Mouse (Mus musculus) 3T3-L1 (cell line): ENCODE measurements around the gene Lect2.

Source experiments
- DNase-seq: peaks from one replicate; pipeline ENCODE4 v3.0.0-alpha.2; 2015; ENCODE audit warnings: low read depth, low spot score

Lect2 gene

GRCm38 (mm10) chr13:56506871-56507496 is 41.3 kb downstream of the Lect2 start:
- DNase-seq, result no peak

DNA sequence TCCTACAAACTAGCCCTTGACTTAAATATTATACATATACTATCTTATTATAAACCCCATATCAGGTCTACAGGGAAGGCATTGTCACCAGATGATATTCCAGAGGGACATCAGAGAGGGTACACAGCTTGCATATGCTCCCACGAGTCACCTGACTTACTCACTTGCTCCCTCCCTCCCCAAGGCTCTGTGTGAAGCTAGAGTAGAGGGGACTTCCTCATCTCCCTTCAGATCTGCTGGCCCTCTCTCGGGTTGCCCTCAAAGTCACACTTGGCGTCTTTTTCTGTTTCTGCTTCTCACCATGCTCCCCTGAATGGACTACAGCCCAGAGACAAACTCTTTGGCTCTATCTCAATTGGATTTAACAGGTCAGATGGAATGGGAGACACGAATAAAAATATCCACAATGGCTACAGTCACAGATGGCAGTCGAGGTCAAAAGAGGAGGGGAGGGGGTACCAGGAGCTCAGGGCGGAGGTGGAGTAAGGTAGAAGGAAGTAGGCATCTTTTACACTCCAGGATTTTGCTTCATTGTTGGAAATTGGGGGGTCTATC is 46.4 kb downstream of the Lect2 start:
- DNase-seq, result no peak

GRCm38 (mm10) chr13:56500636-56501035 is 47.7 kb downstream of the Lect2 start:
- DNase-seq, result no peak

DNA sequence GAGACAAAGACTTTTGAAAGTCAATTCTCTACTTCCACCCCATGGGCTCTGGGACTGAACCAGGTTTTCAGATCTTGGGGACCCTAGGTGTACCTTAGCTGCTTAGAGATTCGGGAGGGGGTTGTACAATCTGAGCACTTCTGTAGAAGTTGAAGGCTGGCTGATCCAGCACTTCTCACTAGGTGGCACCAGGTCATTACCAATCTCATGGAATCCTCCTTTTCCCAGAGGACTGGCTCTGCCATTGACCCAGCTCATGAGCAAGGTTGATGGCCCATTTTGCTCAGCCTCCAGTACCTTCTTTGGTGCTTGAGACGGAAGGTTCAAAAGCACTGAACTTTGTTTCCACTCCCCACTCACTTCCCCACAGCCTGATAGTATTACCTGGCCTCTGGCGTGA is 48.2 kb downstream of the Lect2 start:
- DNase-seq, result peak; percentile 41

DNA sequence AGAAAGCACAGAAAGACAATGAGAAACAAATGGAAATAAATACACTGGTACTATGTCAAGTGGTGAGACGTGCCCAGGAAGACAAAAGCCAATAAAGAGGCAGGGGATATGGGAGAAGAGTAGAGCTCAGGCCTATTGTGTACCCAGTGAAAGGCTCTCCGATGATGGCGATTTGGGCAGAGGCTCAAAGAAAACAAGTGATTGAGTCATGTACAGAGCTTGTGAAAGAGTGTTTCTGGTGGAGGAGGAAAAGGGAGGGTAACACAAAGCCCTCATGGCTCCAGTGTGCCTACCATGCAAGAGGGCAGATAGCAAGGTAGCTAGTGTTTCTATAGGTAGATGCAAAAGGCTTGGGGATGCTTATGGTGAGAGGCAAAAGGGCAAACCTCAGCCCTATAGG is 53.9 kb downstream of the Lect2 start:
- DNase-seq, result peak; percentile 53
